Mouse (Mus musculus) left cerebral cortex, adult 11 months (tissue): Measurements from ENCODE around the gene Mmp24.
"Not testable (repeated sequence)": the region's sequence is repeated elsewhere in the genome, so short reads cannot be mapped to it uniquely, and the experiment has no call there.

ENCODE experiments used
- DNase-seq: peaks from one replicate; pipeline ENCODE4 v3.0.0; 2022; ENCODE audit warnings: low spot score

Gene Mmp24

GRCm38 (mm10) chr2:155774927-155775684 is at the start of gene Mmp24:
Mmp24 (plus strand) TSS chr2:155775342.
- no peak for DNase-seq

- DNase-seq, result no peak
Measured at GRCm38 (mm10) chr2:155726302-155726701, 48.8 kb upstream of the Mmp24 start.

DNA sequence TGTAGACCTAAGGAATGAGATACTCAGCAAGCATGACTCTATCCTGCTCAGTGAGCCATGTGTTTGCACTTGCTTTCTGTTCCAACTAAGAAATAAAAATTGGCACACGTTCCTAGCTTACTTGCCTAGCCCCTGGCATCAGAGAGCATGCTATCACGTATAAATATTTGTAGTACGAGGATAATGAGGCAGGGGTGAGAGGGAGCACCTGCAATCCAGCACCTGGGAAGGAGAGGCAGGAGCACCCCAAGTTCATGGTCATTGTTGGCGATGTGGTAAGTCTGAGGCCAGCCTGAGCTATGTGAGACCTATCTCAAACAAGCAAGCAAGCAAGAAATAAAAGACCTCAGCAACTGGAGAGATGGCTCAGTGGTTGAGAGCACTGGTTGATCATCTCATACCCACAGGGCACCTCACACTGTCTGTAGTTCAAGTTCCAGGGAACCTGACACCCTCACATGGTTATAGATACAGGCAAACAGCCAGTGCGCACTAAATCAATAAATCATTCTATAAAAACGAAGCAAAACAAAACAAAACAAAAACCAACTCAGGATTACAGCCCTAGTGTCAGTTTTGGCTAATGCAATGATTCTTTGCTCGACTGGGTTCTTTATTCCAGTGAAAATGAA is 47.3 kb upstream of the Mmp24 start:
- no peak for DNase-seq

GRCm38 (mm10) chr2:155728742-155729141 is 46.4 kb upstream of the Mmp24 start:
- DNase-seq, result no peak

GRCm38 (mm10) chr2:155729158-155729645 is 45.9 kb upstream of the Mmp24 start, which contains the start of gene Edem2:
Edem2 (minus strand) TSS chr2:155729475.
- DNase-seq, result peak; percentile 78

- DNase-seq, result no peak
Measured at GRCm38 (mm10) chr2:155735080-155735479, 40.1 kb upstream of the Mmp24 start.

- DNase-seq, result not testable (repeated sequence)
Measured at GRCm38 (mm10) chr2:155735766-155736165, 39.4 kb upstream of the Mmp24 start, which contains the start of gene Gm17581. Gm17581 (minus strand) TSS chr2:155735866.

DNA sequence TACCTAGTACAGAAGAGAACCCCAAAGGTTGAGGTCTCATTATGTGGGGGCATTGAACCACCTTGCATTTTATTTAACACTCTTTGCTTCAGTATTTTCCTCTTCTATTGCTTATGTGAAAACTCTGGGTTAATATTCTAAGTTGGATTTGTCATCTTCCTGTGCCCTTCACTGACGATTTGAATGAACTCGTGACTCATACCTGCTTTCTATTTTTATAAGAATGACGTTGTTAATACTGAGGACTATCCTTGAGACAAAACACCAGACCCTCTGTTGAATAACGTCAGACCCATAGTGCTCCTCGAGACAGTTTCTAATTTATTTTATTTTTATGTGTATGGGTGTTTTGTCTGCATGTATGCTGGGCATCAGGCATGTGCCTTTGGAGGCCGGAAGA is 38.2 kb upstream of the Mmp24 start:
- DNase-seq, result no peak

DNA sequence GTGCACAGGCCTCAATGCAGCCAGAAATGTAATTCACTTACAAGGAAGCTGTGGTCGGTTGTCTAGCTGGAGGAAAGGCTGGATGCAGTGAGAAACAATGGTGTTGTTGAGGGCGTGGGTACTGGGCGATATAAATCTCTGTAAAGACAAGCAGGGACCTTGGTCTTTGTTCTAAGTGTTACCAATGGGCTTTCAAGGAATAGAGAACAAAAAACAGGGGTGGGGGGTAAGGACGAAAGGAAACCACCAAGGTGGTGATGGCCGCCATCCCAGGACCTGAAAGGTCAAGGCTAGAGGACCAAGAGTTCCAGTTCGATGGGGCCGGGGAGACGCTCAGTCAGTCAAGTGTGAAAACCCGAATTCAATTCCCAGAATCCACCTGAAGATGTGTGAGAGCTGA is 37.3 kb upstream of the Mmp24 start:
- no peak for DNase-seq

DNA sequence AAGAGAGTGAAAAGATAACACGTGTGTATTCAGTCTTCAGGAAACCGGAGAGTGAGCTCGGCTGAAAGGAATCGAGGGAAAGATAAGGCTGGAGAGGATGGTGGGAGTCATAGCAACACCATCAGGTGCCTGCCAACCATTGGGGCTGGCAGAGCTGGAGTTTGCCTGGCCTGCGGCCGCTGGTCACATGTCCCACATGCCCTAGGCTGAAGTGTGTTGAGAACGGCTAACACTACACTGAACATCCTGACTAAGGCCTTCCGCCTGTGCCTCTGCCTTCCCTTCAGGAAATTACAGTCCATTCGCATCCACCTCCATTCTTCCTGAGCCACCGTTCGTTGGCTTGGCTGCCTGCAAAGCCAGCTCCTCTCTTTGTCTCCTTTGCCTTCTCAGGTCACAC is 32.9 kb upstream of the Mmp24 start:
- DNase-seq, result no peak

DNA sequence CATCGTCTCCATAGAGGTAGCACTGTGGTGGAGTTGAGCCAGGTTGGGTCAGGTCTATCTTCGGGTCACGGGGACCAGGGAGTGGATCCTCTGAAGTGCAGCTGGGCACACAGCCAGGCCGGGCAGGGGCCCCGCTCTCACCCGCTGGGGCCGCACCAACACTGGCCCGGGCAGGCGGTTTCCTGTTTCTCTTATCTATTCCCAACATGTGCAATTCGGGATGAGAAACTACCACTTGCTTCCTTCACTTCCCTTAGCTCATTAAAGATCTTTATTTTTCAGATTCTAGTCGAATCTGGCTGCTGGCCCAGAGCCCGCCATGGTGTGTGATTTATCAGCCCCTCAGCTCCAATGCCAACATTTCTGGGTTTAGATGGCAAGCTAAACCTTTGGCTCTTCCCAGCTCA is 32.2 kb upstream of the Mmp24 start:
- DNase-seq, result no peak

- DNase-seq, result no peak
Measured at GRCm38 (mm10) chr2:155743351-155743750, 31.8 kb upstream of the Mmp24 start.

DNA sequence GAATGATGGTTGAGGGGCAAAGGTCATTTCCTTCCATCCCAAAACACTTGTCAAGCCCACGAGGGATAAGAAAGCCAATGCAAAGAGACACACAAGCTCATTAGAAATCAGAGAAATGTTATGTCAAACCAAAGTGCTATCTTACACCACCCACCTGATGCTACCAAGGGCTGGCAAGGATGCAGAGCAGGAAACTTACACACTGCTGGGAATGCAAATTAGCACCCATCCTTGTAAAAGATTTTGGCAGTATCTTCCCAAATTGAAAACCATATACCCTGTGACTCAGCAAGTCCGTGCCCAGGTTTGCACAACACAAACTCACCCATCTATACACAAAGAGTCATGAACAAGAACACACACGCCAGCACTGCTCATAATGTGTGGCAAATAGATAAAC is 29.7 kb upstream of the Mmp24 start:
- DNase-seq, result no peak

DNA sequence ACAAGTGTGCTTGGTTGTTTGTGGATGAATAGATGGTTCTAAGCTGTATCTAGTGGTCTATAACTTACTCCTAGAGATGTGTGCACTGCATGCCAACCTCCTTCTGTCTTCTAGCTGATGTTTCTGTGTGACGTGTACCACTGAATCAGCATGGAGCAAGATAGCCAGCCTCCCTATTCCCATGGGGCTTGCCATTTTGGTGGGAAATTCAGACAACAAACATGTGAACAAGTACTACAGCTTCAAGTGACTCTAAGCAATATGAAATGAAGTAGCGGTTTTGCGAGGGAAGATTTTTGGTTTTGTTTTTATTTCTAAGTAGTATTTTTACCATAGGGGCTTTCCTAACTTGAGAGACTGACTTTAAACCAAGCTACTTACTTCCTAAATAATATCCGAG is 25.7 kb upstream of the Mmp24 start:
- no peak for DNase-seq

- no peak for DNase-seq
Measured at GRCm38 (mm10) chr2:155751014-155751786, 23.9 kb upstream of the Mmp24 start, which contains the start of gene Procr. Procr (plus strand) TSS chr2:155751117.

- DNase-seq, result no peak
Measured at GRCm38 (mm10) chr2:155755746-155756145, 19.4 kb upstream of the Mmp24 start.

DNA sequence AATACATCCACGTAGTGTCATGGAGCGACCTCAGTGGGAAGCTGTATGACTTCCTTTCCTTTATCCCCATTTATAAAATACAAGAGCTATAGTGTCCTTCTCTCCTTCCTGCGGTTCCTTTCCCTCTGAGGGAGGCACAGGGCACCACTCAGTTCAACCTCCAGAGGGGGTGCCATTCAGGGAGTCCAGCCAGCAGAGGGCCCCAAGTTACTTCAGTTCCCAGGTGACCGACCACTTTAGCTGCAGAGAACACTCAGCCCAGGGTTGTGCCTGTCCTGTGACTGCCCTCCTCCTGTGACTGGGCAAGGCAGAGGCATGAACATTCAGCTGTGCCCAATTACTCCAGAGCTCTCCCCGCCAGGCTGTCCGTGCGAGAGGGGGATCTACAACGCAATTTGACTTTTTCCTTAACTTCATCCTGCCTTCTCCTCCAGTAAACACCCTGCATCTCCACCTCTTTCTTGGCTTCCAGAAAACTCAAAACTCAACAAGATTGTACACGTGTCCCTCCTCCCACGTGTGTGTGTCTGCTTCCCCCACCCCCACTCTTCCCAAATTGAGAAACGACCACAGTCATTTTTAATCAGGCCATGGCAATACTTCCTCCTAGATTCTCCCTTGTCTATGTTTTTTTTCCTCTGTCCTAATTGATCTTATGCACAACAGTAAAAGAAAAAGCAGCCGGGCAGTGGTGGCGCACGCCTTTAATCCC is 18.1 kb upstream of the Mmp24 start:
- DNase-seq, result no peak

DNA sequence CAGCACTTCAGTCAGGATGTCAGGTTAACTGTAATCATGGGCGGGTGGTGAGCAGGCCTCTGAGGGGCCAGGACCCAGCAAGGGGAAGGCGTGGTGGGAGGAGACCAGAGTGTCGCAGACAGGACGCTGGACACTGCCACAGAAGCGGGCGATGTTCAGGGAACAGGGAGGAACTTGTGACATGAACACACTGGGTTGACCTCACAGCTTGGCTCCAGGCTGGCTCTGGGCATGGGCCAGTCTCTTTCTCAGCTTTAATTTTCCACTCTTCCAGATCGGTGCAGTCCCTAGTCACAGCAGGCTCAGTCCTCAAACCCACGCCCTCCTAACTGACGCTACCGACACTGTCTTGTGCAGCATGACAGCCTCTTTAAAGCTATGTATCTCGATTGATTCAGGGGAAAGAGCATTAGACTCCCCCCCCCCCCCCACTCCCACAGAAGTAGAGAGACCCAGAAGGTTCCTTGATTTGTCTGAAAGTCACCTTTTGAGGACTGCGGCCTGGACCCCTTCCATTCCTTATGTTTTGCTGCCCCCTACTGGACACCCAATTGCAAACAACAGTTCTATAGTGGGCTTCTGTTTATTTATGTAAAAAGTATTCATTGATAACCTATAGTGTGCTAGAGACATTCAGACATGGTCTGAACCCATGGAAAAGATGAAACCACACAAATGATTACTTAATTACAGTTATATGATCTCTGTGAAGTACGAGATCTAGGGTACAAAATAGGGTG is 10.3 kb upstream of the Mmp24 start:
- DNase-seq, result peak; percentile 33

DNA sequence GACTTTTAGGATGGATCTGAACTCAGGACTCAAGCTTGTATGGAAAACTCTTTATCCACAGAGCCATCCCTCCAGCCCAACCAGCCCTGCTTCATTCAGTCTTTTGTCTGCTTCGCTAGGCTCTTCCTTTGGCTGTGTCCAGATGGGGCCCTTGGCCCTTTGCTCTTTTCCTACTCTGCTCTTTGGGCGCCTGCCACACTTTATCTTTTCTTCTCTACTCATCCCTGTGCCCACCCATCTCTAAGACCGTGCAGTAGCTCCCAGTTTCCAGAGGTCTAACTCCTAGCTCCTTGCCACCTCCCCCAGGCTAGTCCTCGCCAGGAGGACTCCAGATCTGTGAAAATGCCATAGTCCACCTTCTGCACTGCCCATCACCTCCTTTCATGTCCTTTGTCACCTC is 1.5 kb upstream of the Mmp24 start:
- no peak for DNase-seq

- no peak for DNase-seq
Measured at GRCm38 (mm10) chr2:155774261-155774926, 748 bp upstream of the Mmp24 start.
